Mouse (Mus musculus): ENCODE measurements around the gene Gdpgp1.

GRCm38 (mm10) chr7:80216566-80216965 lies 16.1 kb upstream of the Gdpgp1 start:
- TF ChIP-seq CTCF (IDR thresholded peaks at IDR 0.05; ENCODE audit: low read depth) (0 out of 2 replicates have a peak, but pooled peaks have one; percentile 6), EP300 (IDR thresholded peaks at IDR 0.05; ENCODE audit: low read depth) (no peak)
